Mouse (Mus musculus) thymus, adult 18-20 months (tissue): ENCODE measurements around the gene Wwox.

Experiments
- DNase-seq, 2 experiments: peaks; one replicate each; pipeline ENCODE4 v3.0.0; 2022; ENCODE audit warnings: mixed read lengths in 2 of 2

Gene Wwox

GRCm38 (mm10) chr8:114814769-114815736 is 375.6 kb downstream of the Wwox start:
- DNase-seq, result peak in 1 of 2 experiments; percentile 54

DNA sequence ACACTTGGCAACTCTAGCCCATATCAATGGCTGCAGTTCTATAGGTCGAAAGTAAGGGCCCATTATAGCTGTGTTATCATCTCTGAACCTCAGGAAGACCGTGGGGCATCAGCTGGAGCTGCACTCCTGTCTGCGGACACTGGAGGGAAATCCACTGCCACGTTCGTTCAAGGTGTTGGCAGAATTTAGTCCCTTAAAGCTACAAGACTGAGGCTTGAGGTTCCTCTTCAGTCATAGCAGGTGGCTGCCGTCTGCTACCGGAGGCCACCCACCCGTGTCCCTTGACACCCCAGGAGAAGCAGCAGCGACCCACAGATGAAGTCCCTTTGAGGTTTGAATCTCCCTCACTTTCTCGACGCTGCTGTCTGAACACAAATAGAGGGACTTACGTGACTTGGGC is 376.9 kb downstream of the Wwox start:
- peak in 1 of 2 experiments; percentile 23 for DNase-seq

DNA sequence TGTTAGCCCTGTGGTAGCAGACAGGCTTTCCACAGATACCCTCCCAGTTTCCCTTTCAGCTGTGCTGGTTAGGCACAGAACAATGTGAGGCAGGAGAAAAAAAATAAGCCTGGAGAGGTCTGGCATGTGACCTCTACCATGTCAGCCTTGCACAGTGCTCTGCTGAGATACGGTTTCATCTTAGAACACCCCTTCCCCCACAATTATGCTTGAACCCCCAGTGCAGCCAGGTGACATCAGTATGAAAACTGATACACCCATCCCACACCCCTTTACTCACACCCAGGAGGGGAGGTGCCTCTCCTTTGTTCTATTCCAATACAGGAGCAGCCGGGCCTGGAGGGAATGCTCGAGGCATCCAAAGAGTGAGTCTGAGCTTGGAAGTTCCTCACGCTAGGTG is 377.5 kb downstream of the Wwox start:
- DNase-seq, result no peak

- no peak for DNase-seq
Observed at GRCm38 (mm10) chr8:114821543-114821942, 382.1 kb downstream of the Wwox start.

GRCm38 (mm10) chr8:114825460-114825859 is 386.0 kb downstream of the Wwox start:
- no peak for DNase-seq

DNA sequence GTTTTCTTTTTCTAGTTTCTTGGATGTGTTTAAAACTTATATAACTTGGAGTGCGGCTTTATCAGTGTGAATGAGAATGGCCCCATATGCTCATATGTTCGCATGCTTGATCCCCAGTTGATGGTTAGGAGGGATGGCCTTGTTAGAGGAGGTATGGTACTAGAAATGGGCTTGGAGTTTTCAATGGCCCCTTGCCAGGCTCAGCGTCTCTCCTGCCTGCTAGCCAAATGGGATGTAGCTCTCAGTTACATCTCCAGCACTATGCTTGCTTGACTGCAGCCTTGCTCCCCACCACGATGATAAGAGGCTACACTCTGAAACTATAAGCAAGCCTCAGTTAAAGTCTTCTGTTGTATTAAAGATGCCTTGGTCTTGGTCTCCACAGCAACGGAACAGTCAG is 387.5 kb downstream of the Wwox start:
- no peak for DNase-seq

- DNase-seq, result peak in 1 of 2 experiments; percentile 70
Observed at GRCm38 (mm10) chr8:114827810-114828209, 388.4 kb downstream of the Wwox start.

DNA sequence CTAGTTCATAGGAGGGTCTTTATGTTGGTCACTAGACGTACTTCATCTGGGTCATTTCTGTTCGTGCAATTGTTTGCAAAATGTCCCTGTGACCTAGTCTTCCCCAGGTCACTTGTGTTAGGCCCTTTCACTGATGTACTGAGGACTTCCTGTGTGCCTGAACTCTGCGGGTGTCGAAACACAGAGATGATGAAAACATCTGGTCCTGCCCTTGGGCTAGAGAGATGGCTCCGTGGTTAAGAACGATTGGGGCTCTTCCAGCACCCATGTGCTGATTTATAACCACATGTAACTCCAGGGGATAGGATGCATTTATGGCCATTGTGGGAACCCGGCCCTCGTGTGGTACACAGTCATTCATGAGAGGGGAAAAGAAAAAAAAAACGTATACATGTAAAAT is 392.1 kb downstream of the Wwox start:
- DNase-seq, result no peak

DNA sequence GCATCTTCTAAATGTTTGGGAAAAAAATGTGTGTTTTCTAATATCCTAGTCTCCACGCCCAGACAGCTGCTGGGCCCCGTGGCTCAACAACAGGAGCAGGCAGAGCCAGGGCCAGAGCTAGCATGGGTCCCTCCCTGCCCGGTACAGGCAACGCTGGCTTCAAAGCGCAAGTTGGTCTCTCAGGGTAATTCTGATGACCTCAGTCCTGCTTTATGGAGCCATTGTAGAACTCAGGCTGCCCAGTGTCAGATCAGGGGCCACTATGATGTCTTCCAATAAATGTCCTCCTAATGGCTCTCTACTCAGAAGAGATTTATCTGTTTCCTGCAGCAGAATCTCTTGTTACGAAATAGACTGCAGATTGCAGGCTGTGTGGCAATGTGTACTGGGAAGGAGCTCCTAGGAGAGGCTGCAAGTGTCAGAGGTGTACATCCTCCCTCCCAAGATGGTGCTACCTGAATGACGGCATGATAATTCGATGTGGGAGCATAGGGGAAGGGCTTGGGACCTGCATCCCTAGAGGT is 392.9 kb downstream of the Wwox start:
- DNase-seq, result no peak

DNA sequence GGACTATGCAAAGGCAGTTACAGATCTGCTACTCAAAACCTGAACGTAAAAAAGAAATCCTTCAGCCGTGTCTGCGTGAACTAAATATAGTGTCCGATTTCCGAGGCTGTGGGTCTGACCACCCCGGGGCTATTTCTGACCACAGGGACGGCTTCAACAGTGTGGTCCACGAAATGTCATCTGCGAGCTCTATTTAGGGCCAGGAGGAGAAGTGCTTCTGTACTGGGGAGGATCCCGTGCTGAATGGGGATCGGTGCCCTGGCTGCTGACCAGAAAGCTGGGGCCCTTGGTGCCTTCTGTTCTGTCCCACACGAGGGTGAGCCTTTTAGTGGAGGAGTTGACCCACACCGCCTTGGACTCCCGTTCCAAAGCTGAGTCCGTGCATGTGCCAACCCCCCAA is 395.3 kb downstream of the Wwox start:
- DNase-seq, result no peak

DNA sequence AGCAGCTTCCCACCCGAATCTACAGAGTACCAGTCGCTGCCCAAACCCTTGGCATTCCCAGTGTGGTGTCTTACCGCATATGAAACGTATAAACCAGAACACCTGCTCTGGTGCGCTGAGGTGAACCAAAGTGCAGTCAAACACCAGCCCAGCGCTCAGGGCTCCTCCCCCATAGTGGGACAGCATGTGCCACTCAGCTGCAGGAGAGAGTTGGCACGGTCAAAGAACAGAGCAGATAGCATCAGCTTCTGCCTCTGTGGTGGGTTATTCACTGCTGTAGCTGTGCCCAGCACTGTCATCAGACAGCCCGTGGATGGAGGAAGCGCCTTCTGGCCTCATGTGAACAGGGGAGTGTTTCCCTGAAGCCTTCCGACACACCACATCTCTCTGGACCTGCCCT is 400.5 kb downstream of the Wwox start:
- peak; percentile 37 to 61 for DNase-seq

- no peak for DNase-seq
Observed at GRCm38 (mm10) chr8:114847666-114848065, 408.2 kb downstream of the Wwox start.

- no peak for DNase-seq
Observed at GRCm38 (mm10) chr8:114849461-114849860, 410.0 kb downstream of the Wwox start.

GRCm38 (mm10) chr8:114850014-114850870 is 410.8 kb downstream of the Wwox start:
- no peak for DNase-seq

DNA sequence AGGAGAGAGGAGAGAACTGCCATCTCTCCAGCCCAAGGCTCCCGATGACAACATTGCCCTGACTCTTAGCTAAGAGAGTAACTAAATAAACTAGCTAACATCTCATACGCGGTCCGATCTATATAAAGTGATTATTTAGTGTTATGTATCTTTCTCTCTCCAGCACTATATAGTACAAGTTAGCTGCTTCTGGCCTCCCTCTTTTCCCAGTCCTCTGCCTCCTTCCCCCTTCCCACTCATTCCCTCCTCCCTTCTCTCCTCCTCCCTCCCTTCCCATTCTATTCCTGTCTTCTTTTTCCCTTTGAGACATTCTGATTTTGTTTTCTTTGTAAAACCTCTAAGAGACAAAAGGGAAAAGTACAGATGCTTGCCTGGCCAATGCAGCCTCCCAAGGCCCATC is 414.3 kb downstream of the Wwox start:
- DNase-seq, result no peak

- no peak for DNase-seq
Observed at GRCm38 (mm10) chr8:114855833-114856232, 416.4 kb downstream of the Wwox start.

DNA sequence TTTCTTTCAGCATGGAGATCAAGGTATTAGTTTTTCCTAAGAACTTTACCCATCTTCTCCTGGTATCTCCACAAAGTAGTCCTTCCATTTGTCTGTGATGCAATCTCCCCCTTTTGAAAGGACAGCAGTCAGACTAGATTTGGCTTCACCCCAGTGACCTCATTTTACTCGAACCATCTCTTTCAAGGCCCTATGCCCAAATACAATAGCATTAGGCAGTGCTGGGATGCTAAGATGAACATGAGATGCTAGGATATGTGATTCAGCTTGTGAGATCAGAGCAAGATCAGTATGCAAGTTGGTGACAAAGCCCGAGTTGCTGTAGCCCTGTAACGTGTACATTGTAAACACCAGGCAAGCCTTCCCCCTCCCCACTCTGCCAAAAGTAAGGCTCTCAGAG is 426.5 kb downstream of the Wwox start:
- DNase-seq, result no peak

- no peak for DNase-seq
Observed at GRCm38 (mm10) chr8:114869321-114869720, 429.9 kb downstream of the Wwox start.

DNA sequence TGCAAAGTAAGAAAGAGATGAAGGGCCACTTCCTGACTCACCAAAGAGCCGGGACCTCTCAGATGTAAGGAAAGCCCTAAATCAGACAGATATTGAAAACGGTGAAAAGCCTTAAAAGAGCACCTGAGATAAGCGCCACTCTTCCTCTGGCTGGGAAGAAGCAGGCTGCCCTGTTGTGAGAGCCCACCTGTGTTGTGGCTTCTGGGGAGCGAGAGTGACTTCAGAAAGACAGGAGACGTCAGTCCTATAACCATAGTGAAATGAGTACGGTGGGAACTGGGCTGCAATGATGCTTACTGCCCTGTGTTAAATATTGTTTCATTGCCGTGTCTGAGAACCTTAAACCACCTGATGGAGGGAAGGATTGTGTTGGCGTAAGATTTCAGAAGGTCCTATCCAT is 431.0 kb downstream of the Wwox start:
- DNase-seq, result peak in 1 of 2 experiments; percentile 39

DNA sequence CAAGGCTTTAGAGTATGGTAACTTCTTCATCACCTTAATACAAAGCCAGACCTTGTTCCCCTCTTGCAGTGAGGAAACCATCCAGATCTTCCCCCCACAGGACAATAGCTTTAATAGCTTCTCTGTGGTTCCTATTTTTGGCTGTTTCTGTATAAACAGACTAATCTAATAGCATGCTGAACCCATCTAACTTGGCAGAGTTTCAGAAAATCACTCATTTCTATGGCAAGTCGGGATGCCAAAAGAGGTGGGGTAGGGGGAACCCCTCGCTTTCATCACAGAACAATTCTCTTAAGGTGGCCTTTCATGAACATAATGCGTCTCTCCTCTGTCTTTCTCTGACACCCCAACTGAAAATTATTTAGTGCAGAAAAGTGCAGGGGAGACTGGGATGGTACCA is 433.0 kb downstream of the Wwox start:
- DNase-seq, result no peak

DNA sequence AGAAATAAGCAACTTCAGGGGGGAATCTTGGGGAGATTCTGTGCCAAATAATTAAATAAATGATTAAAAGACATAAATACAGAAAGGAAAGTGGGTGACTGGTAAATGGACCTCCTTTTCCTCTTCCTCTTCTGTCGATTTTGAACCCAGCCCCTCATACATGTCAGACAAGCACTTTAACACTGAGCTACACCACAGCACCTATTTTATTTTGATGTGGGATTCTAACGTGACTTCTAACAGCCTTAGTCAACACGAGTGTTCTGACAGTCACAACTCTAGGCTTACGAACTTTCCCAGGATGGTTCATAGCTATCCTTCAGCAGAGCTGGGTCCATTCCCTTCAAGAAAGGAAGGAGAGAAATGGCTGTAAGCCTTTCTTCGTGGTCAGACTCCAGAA is 435.7 kb downstream of the Wwox start:
- DNase-seq, result peak in 1 of 2 experiments; percentile 36

DNA sequence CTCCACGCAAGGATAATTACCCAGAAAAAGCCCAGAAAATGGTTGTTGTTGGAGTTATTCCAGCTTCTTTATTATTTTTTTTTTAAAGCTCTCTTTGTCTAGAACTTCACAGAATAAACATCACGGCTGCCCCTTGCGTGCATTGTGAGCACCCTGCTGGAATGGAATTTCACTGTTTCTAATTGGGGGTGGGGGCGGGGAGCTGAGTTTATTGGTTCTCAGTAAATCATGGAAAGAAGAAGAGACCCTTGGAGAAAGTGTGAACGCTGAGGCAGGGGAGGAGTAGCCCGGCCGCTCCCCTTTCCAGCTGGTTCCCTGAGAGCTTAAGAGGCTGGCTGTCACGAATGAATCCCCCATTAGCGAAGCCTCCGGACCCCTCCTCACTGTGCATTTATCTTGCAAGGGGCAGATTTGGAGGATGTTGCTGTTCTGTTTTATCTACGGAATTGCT is 436.7 kb downstream of the Wwox start:
- no peak for DNase-seq

DNA sequence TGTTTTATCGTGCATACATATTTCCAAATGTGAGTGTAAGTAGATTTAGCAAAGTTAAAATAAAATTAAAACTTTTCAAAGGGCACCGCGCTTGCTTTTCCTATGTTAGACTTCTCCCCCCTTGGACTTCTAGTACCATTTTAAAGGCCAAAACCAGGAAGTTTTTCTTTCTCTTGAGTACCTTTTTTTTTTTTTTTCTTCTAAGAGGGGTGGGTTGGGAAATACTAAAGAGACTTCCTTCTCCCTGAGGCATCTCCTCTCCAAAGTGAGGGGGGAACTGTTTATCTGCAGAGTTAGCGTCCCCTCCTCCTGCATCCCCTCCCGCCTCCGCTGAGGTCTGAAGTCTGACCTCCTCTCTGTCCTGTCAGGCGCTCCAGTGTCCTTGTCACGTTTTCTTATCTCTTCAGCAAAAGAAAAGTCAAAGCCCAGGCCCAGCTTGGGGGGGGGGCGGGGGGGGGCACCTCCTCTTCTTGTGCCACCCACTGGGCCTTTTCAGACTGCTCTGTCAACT is 437.3 kb downstream of the Wwox start:
- DNase-seq, result no peak
